Mouse (Mus musculus): ENCODE results near the gene Slx1b.
"Not testable (repeated sequence)": the region's sequence is repeated elsewhere in the genome, so short reads cannot be mapped to it uniquely, and the experiment has no call there.

The Slx1b gene

GRCm38 (mm10) chr7:126702861-126703756 lies 7.5 kb upstream of the Slx1b start:
- DNase-seq (ENCODE audit: extremely low spot score, low read depth, low spot score), result no peak

- no peak for DNase-seq (ENCODE audit: extremely low spot score, low read depth, low spot score)
Measured at GRCm38 (mm10) chr7:126702358-126702757, 6.8 kb upstream of the Slx1b start.

- no peak for DNase-seq (ENCODE audit: extremely low spot score, low read depth, low spot score)
Measured at GRCm38 (mm10) chr7:126701559-126702357, 6.2 kb upstream of the Slx1b start.

GRCm38 (mm10) chr7:126701070-126701469 lies 5.5 kb upstream of the Slx1b start:
- peak; percentile 54 for DNase-seq (ENCODE audit: extremely low spot score, low read depth, low spot score)

GRCm38 (mm10) chr7:126700063-126701015 lies 4.8 kb upstream of the Slx1b start:
- no peak for DNase-seq (ENCODE audit: extremely low spot score, low read depth, low spot score)

GRCm38 (mm10) chr7:126697838-126698237 lies 2.3 kb upstream of the Slx1b start:
- DNase-seq (ENCODE audit: extremely low spot score, low read depth, low spot score), result no peak

GRCm38 (mm10) chr7:126696886-126697285 lies 1.3 kb upstream of the Slx1b start:
- DNase-seq (ENCODE audit: extremely low spot score, low read depth, low spot score), result no peak

GRCm38 (mm10) chr7:126696303-126696702 lies 719 bp upstream of the Slx1b start:
- DNase-seq (ENCODE audit: extremely low spot score, low read depth, low spot score), result no peak

GRCm38 (mm10) chr7:126695210-126695611 lies 373 bp downstream of the Slx1b start, which contains the start of gene Bola2:
Gene Bola2 (plus strand): TSS chr7:126695401.
- no peak for DNase-seq (ENCODE audit: extremely low spot score, low read depth, low spot score)

GRCm38 (mm10) chr7:126694441-126695051 lies 1.0 kb downstream of the Slx1b start:
- DNase-seq (ENCODE audit: extremely low spot score, low read depth, low spot score), result no peak

GRCm38 (mm10) chr7:126693781-126694180 lies 1.8 kb downstream of the Slx1b start:
- no peak for DNase-seq (ENCODE audit: extremely low spot score, low read depth, low spot score)

- peak; percentile 69 for DNase-seq (ENCODE audit: extremely low spot score, low read depth, low spot score)
Measured at GRCm38 (mm10) chr7:126693256-126693655, 2.3 kb downstream of the Slx1b start.

GRCm38 (mm10) chr7:126692426-126692825 lies 3.2 kb downstream of the Slx1b start:
- no peak for DNase-seq (ENCODE audit: extremely low spot score, low read depth, low spot score)

GRCm38 (mm10) chr7:126691676-126692075 lies 3.9 kb downstream of the Slx1b start:
- DNase-seq (ENCODE audit: extremely low spot score, low read depth, low spot score), result no peak

GRCm38 (mm10) chr7:126690737-126691136 lies 4.8 kb downstream of the Slx1b start:
- no peak for DNase-seq (ENCODE audit: extremely low spot score, low read depth, low spot score)

GRCm38 (mm10) chr7:126689021-126689420 lies 6.6 kb downstream of the Slx1b start:
- DNase-seq (ENCODE audit: extremely low spot score, low read depth, low spot score), result no peak

- DNase-seq (ENCODE audit: extremely low spot score, low read depth, low spot score), result not testable (repeated sequence)
Measured at GRCm38 (mm10) chr7:126688156-126688555, 7.4 kb downstream of the Slx1b start.

GRCm38 (mm10) chr7:126681221-126681620 lies 14.4 kb downstream of the Slx1b start:
- DNase-seq (ENCODE audit: extremely low spot score, low read depth, low spot score), result no peak

GRCm38 (mm10) chr7:126679683-126680082 lies 15.9 kb downstream of the Slx1b start:
- DNase-seq (ENCODE audit: extremely low spot score, low read depth, low spot score), result no peak

Measured in hindlimb bud, embryonic 11.5 days (tissue).